Mouse (Mus musculus) heart, adult 2 months (tissue): ENCODE data around the gene Moap1. TPM values are rescaled to one million over a fixed set of nuclear protein-coding genes. Genes with fewer than 3 reads are reported as not detected.

Experiments used
- DNase-seq, 2 experiments: peaks; one replicate each; pipeline ENCODE4 v3.0.0; 2021
- H3K27ac ChIP-seq: fragments of 200-600 bp; 2 replicates; pipeline ENCODE4 v1.8.1; 2022
- H3K27me3 ChIP-seq: fragments of 200-500 bp; 2 replicates; pipeline ENCODE4 v1.6.1; 2012; ENCODE audit warnings: mild to moderate bottlenecking, low read length, inconsistent platforms, mixed read lengths; ENCODE audit not compliant: control insufficient read depth, insufficient read depth
- H3K36me3 ChIP-seq: fragments of 200-500 bp; 2 replicates; pipeline ENCODE4 v1.6.1; 2012; ENCODE audit warnings: low read length, inconsistent platforms; ENCODE audit not compliant: control insufficient read depth, insufficient read depth
- H3K4me1 ChIP-seq: fragments of 200-500 bp; 2 replicates; pipeline ENCODE4 v1.6.1; 2011; ENCODE audit warnings: low read length; ENCODE audit not compliant: control insufficient read depth, insufficient read depth
- H3K4me3 ChIP-seq: fragments of 200-600 bp; 2 replicates; pipeline ENCODE4 v1.8.1; 2022
- H3K79me2 ChIP-seq: fragments of 200-500 bp; replicated peaks from 2 replicates; pipeline ENCODE4 v1.6.1; 2012; ENCODE audit warnings: mild to moderate bottlenecking, inconsistent platforms, low read length, moderate library complexity, mixed read lengths; ENCODE audit not compliant: control insufficient read depth, insufficient read depth
- H3K9ac ChIP-seq: fragments of 200-500 bp; 2 replicates; pipeline ENCODE4 v1.6.1; 2012; ENCODE audit warnings: low read depth, mild to moderate bottlenecking, control low read depth, inconsistent platforms, low read length, mixed read lengths
- CTCF ChIP-seq: fragments of 200-600 bp; IDR thresholded peaks from 2 replicates; pipeline ENCODE4 v1.8.1; 2022; ENCODE audit warnings: antibody characterized with exemption, mild to moderate bottlenecking, moderate library complexity
- EP300 ChIP-seq: fragments of 200-500 bp; IDR thresholded peaks from 2 replicates; pipeline ENCODE4 v1.6.1; 2011; ENCODE audit warnings: low read depth, low read length, control low read depth; ENCODE audit not compliant: insufficient read depth
- POLR2A ChIP-seq: fragments of 200-500 bp; IDR thresholded peaks from 2 replicates; pipeline ENCODE4 v1.6.1; 2011; ENCODE audit warnings: mild to moderate bottlenecking, low read depth, low read length, control low read depth; ENCODE audit not compliant: insufficient read depth
- WGBS: fragments of 180-500 bp; shearing (Covaris S2); methylation state at CpG from one replicate; pipeline ENCODE4 v1.1.7; 2018; 5-methylcytosine and 5-hydroxymethylcytosine counted together
- intact Hi-C: fragments of 180-260 bp; cut with DNase I; formaldehyde crosslinking; loops from one replicate; pipeline ENCODE4 v1.15.1; 2025
- polyA plus RNA-seq: library from polyadenylated mRNA; depleted of rRNA; stranded (reverse); fragments of >200 nt; gene quantifications from 2 replicates; pipeline ENCODE4 v1.2.3, GENCODE M21; 2012
- total RNA-seq, 2 experiments: library from RNA; stranded (reverse); gene quantifications; 2 replicates each; pipeline ENCODE4 v1.2.3; 2021

Moap1 gene
- total and polyA plus RNA-seq, 3 experiments, result 0.51 to 7.5 (median 7.0) TPM

GRCm38 (mm10) chr12:102740285-102740684, 3.2 kb downstream of the Moap1 start:
- Histone ChIP-seq H3K27me3 (no peaks in the 10 kb centered on the region), H3K4me1 (peaks cover 4% of the 10 kb centered on the region), H3K27ac (no peak overlapping the region), H3K9ac (no peak overlapping the region), H3K4me3 (no peak overlapping the region), H3K79me2 (no peaks in the 10 kb centered on the region; the same call in 1 of the 2 replicates), H3K36me3 (peaks cover 9% of the 10 kb centered on the region)
- intact Hi-C loops, result loop anchor here (1.0 to 5.0 kb wide), 3 partner anchors 33 to 325 kb away; partner anchors contain the start of gene Btbd7
- DNase-seq, result no peak
- TF ChIP-seq EP300 (no peak), POLR2A (no peak), CTCF (peak; percentile 73)
- WGBS, result 63% methylated on average over 3 of the region's 3 CpGs

DNA sequence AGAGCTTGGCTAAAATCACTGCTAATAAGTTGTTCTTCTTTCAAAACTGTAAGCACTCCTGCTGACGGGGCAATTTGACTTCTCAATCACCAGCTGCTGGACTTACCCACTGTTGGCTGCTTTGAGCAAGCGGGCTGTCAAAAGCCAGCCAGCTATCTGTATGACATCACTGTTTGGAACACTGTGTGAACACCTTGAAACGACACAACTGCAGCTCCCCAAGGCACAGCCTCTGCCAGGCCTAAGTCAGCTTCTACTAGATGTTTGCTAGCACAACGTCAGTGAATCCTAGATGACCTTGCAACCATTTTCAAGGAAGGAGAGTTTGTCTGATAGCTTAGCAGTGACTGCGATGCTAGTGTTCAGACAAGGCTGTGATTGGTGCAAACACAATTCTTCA, 4.4 kb downstream of the Moap1 start:
- no peak overlapping the region for H3K9ac ChIP-seq
- 49% methylated on average over 5 of the region's 5 CpGs for WGBS
- no peak overlapping the region for H3K27ac ChIP-seq
- H3K4me1 ChIP-seq, result peaks cover 2% of the 10 kb centered on the region; the same call in 1 of the 2 replicates
- no peaks in the 10 kb centered on the region for H3K79me2 ChIP-seq
- peak in 1 of 2 experiments; percentile 17 for DNase-seq
- H3K27me3 ChIP-seq, result no peaks in the 10 kb centered on the region
- intact Hi-C loops, result no loop called here
- H3K4me3 ChIP-seq, result no peak overlapping the region
- no peak for TF ChIP-seq POLR2A
- TF ChIP-seq EP300, result no peak
- TF ChIP-seq CTCF, result no peak
- peaks cover under 1% of the 10 kb centered on the region; the same call in 1 of the 2 replicates for H3K36me3 ChIP-seq

DNA sequence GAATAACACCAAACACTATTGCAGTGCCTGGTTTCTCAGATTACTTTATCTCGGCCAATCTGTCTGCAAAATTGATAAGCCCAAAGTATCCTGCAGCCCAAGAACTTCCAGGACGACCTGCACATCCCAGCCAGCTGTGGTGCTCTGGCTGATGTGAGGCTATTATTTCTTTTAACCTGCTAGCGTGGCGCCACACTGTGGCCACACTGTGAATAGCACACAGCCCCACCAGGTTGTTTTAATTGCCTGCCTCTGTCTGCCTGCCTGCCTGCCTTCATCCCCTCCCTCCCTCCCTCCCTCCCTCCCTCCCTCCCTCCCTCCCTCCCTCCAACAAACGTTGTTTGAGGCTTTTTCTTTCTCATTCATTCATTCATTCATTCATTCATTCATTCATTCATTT, 10.1 kb downstream of the Moap1 start:
- intact Hi-C loops, result no loop called here
- H3K36me3 ChIP-seq, result no peaks in the 10 kb centered on the region
- no peaks in the 10 kb centered on the region for H3K79me2 ChIP-seq
- no peak overlapping the region for H3K4me3 ChIP-seq
- H3K9ac ChIP-seq, result no peak overlapping the region
- WGBS, result 4% methylated on average over 5 of the region's 5 CpGs
- H3K4me1 ChIP-seq, result no peaks in the 10 kb centered on the region
- no peaks in the 10 kb centered on the region for H3K27me3 ChIP-seq
- DNase-seq, result peak; percentile 49 to 68
- H3K27ac ChIP-seq, result no peak overlapping the region
- peak; percentile 69 for TF ChIP-seq CTCF
- TF ChIP-seq POLR2A, result no peak
- TF ChIP-seq EP300, result no peak

GRCm38 (mm10) chr12:102730798-102731619, 12.5 kb downstream of the Moap1 start:
- no peaks in the 10 kb centered on the region for H3K27me3 ChIP-seq
- no peak overlapping the region for H3K9ac ChIP-seq
- no peaks in the 10 kb centered on the region for H3K79me2 ChIP-seq
- no peak for DNase-seq
- H3K4me3 ChIP-seq, result no peak overlapping the region
- 41% methylated on average over 16 of the region's 16 CpGs for WGBS
- H3K27ac ChIP-seq, result no peak overlapping the region
- intact Hi-C loops, result no loop called here
- H3K36me3 ChIP-seq, result no peaks in the 10 kb centered on the region
- TF ChIP-seq POLR2A (no peak), CTCF (no peak), EP300 (no peak)
- H3K4me1 ChIP-seq, result no peaks in the 10 kb centered on the region

GRCm38 (mm10) chr12:102729855-102730797, 13.3 kb downstream of the Moap1 start:
- H3K9ac ChIP-seq, result no peak overlapping the region

More at GRCm38 (mm10) chr12:102729855-102730797, 13.3 kb downstream of the Moap1 start:
- H3K27me3 ChIP-seq, result no peaks in the 10 kb centered on the region
- no peaks in the 10 kb centered on the region for H3K36me3 ChIP-seq
- H3K79me2 ChIP-seq, result no peaks in the 10 kb centered on the region
- intact Hi-C loops, result no loop called here
- DNase-seq, result peak in 1 of 2 experiments; percentile 40
- WGBS, result 50% methylated on average over 26 of the region's 26 CpGs
- no peaks in the 10 kb centered on the region for H3K4me1 ChIP-seq
- H3K4me3 ChIP-seq, result no peak overlapping the region
- H3K27ac ChIP-seq, result no peak overlapping the region
- TF ChIP-seq CTCF (no peak), POLR2A (no peak), EP300 (no peak)
